Mouse (Mus musculus): ENCODE data around the gene Ucma.

GRCm38 (mm10) chr2:4934516-4934915 lies 41.4 kb upstream of the Ucma start:
- TF ChIP-seq CTCF (IDR thresholded peaks at IDR 0.05; ENCODE audit: low read depth, low read length), result no peak
- no peak for TF ChIP-seq POLR2A (IDR thresholded peaks at IDR 0.05; ENCODE audit: borderline replicate concordance, low read depth, low read length)
